ENCODE assay signal across 10 mouse cellular contexts in the genomic region with DNA sequence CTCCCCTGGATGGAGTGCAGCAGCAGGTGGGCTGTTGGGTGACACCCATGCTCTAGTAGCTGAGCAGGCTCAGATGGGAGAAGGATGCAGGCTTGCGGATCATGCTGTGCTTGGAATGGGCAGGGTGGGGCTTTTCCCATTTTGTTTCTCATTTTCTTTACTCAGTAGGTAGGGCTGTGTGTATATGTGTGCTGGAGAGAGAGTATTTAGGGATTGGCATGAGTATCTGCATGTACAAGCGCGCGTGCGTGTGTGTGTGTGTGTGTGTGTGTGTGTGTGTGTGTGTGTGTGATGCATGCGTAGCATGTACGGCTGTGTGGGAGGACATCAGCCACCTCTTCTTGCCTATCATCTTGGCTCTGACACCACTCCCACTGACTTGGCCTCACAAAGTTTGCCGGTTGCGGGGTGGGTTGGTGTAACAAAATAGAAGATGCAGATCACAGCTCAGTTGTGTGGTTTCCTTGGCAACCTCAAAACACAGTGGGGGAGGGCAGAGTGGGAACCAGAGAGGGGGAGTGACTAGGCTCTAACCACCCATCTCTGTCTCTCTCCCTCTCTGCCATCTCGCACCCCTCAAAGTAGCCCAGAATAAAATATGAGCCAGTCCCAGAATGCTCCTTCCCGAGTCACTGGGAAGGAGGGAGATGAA. TPM values are rescaled to one million over a fixed set of nuclear protein-coding genes. Genes with fewer than 3 reads are reported as not detected.
DNase-seq lines count a peak whose midpoint lies in the region; ATAC-seq lines count a peak whose summit lies in the region.
"Had no signal": no experiment of that assay in that cellular context is flagged by ENCODE, and none has a peak within 500 bp of the region (broad histone marks: within the 10 kb centered on the region; RNA-seq: fewer than 3 reads in every experiment).

No protein-coding gene starts in this region.

- WGBS in forebrain, embryonic 10.5 days: 69% methylated on average over 11 of the region's 11 CpGs
- WGBS in forebrain, embryonic 12.5 days: 67% methylated on average over 10 of the region's 11 CpGs
- WGBS in forebrain, embryonic 14.5 days: 60% methylated on average over 11 of the region's 11 CpGs

- no peaks in the 10 kb centered on the region for H3K36me3 ChIP-seq in forebrain, embryonic 10.5 days (replicated peaks)
- H3K36me3 ChIP-seq in forebrain, embryonic 12.5 days (replicated peaks): no peaks in the 10 kb centered on the region
- no peaks in the 10 kb centered on the region for H3K36me3 ChIP-seq in forebrain, embryonic 14.5 days (ENCODE audit: control insufficient read depth, insufficient read depth, low read length)
- H3K36me3 ChIP-seq: heart, embryonic 12.5 days; lung, embryonic 15.5 days had no signal

- peaks cover 48% of the 10 kb centered on the region for H3K4me1 ChIP-seq in forebrain, embryonic 10.5 days
- peaks cover 22% of the 10 kb centered on the region for H3K4me1 ChIP-seq in forebrain, embryonic 12.5 days
- peaks cover 7% of the 10 kb centered on the region; the same call in 1 of the 2 replicates for H3K4me1 ChIP-seq in forebrain, embryonic 14.5 days (ENCODE audit: control insufficient read depth, insufficient read depth, low read length)

- H3K27ac ChIP-seq in forebrain, embryonic 10.5 days: peak overlapping the region; percentile 68
- H3K27ac ChIP-seq in forebrain, embryonic 12.5 days: no peak overlapping the region
- no peak overlapping the region for H3K27ac ChIP-seq in forebrain, embryonic 14.5 days (ENCODE audit: low read depth, low read length)
- H3K27ac ChIP-seq: lung, embryonic 15.5 days had no signal

- no peak for DNase-seq in forebrain, embryonic 10.5 days (ENCODE audit: extremely low spot score, low spot score)
- peak; percentile 59 for DNase-seq in forebrain, embryonic 14.5 days (ENCODE audit: low spot score)
- DNase-seq in layer of hippocampus, postnatal 14 days (ENCODE audit: low spot score in 2 of 2): peak; percentile 41 to 70
- DNase-seq in natural killer cell, adult 2 months (ENCODE audit: low spot score in 2 of 2): peak; percentile 54 to 78
- DNase-seq in urinary bladder, postnatal 4 days (ENCODE audit: low spot score in 2 of 2): no peak
- no peak for DNase-seq in retina, postnatal 1 day

- H3K9me3 ChIP-seq in forebrain, embryonic 10.5 days: no peaks in the 10 kb centered on the region
- no peaks in the 10 kb centered on the region for H3K9me3 ChIP-seq in forebrain, embryonic 12.5 days
- H3K9me3 ChIP-seq in forebrain, embryonic 14.5 days (replicated peaks; ENCODE audit: control insufficient read depth, low read length): no peaks in the 10 kb centered on the region
- H3K9me3 ChIP-seq: heart, embryonic 12.5 days; lung, embryonic 15.5 days had no signal

- H3K4me3 ChIP-seq in forebrain, embryonic 10.5 days: no peak overlapping the region
- H3K4me3 ChIP-seq in forebrain, embryonic 12.5 days (replicated peaks): no peak overlapping the region
- no peak overlapping the region for H3K4me3 ChIP-seq in forebrain, embryonic 14.5 days (ENCODE audit: low read depth, low read length)
- H3K4me3 ChIP-seq: heart, embryonic 12.5 days; lung, embryonic 15.5 days had no signal

- no peak overlapping the region for H3K4me2 ChIP-seq in forebrain, embryonic 12.5 days
- no peak overlapping the region for H3K4me2 ChIP-seq in forebrain, embryonic 14.5 days (ENCODE audit: low read length)
- H3K4me2 ChIP-seq: heart, embryonic 12.5 days; lung, embryonic 15.5 days had no signal

- ATAC-seq in forebrain, embryonic 12.5 days (ENCODE audit: low FRiP score): no peak; the same call in 1 of the 2 replicates
- peak; percentile 71; the same call in 1 of the 2 replicates for ATAC-seq in forebrain, embryonic 14.5 days
- no peak for ATAC-seq in erythroid progenitor cell, adult 5-6 weeks (replicated peaks; ENCODE audit: low FRiP score, poor library complexity, severe bottlenecking)

- H3K27me3 ChIP-seq in forebrain, embryonic 10.5 days (ENCODE audit: poor library complexity, severe bottlenecking): peaks cover 14% of the 10 kb centered on the region; the same call in 1 of the 2 replicates
- H3K27me3 ChIP-seq in forebrain, embryonic 12.5 days: 0 out of 2 replicates have a peak, but pooled peaks cover 4% of the 10 kb centered on the region
- H3K27me3 ChIP-seq in forebrain, embryonic 14.5 days (replicated peaks; ENCODE audit: control insufficient read depth, insufficient read depth, low read length): no peaks in the 10 kb centered on the region

- no peak overlapping the region for H3K9ac ChIP-seq in forebrain, embryonic 12.5 days
- H3K9ac ChIP-seq in forebrain, embryonic 14.5 days (ENCODE audit: low read length): no peak overlapping the region
- H3K9ac ChIP-seq: heart, embryonic 12.5 days; lung, embryonic 15.5 days had no signal

RNA-seq across cellular contexts. Expression of a gene that starts 41.4 kb away (rescaled TPM):
- 3.2 and 4.2 TPM in 2 replicates for polyA plus RNA-seq in forebrain, embryonic 10.5 days (2016; fragmentation: Nextera tagmentation; extraction: Ambion mirVana)
- 8.5 and 9.2 TPM in 2 replicates for polyA plus RNA-seq in forebrain, embryonic 12.5 days (2016; fragmentation: Nextera tagmentation; extraction: Ambion mirVana)
- polyA plus RNA-seq in forebrain, embryonic 14.5 days (2014; fragmentation: Nextera tagmentation; extraction: Ambion mirVana): 10.2 and 14.1 TPM in 2 replicates
- 10 to 100 TPM; 62.9 to 67.4 TPM for total RNA-seq in layer of hippocampus, postnatal 14 days (2021)
- total RNA-seq in erythroid progenitor cell, adult 5-6 weeks (2015; ENCODE audit: low replicate concordance): 306 and 370 TPM in 2 replicates
- 354 and 490 TPM in 2 replicates for total RNA-seq in erythroid progenitor cell, adult 5-6 weeks (2017; ENCODE audit: low replicate concordance)

Comparison
In these comparisons a context has a peak if more than half of its experiments do, and no peak if none do; other contexts are left out.
1. DNase-seq: peak in forebrain, embryonic 14.5 days (single experiment), layer of hippocampus, postnatal 14 days (2 of 2) and natural killer cell, adult 2 months (2 of 2); none in forebrain, embryonic 10.5 days (single experiment), urinary bladder, postnatal 4 days (0 of 2) and retina, postnatal 1 day (single experiment).